Mouse (Mus musculus) ES-E14 (cell line): ENCODE data around the gene Srl. TPM values are rescaled to one million over a fixed set of nuclear protein-coding genes. Genes with fewer than 3 reads are reported as not detected.

Source experiments
- DNase-seq: peaks from one replicate; pipeline ENCODE4 v3.0.0-alpha.2; 2013; ENCODE audit warnings: low read depth, low spot score
- H3K27ac ChIP-seq: 2 replicates; pipeline ENCODE4 v1.5.1; 2012; ENCODE audit warnings: low read depth, mild to moderate bottlenecking, low read length, moderate library complexity, mixed read lengths; ENCODE audit not compliant: poor library complexity, insufficient read depth, severe bottlenecking
- H3K36me3 ChIP-seq: 2 replicates; pipeline ENCODE4 v1.6.1; 2012; ENCODE audit warnings: mild to moderate bottlenecking, low read length, moderate library complexity, mixed read lengths; ENCODE audit not compliant: control insufficient read depth, poor library complexity, insufficient read depth, severe bottlenecking
- H3K4me1 ChIP-seq, 2 experiments: fragments of 150-350 bp in 1 of 2; sonication (generic) in 1 of 2; 2 replicates each; pipeline ENCODE4 v1.6.1; 2012; ENCODE audit warnings: low read length in 2 of 2, mild to moderate bottlenecking in 1 of 2, mixed read lengths in 1 of 2; ENCODE audit not compliant: control insufficient read depth in 2 of 2, insufficient read depth in 2 of 2, poor library complexity in 1 of 2
- H3K4me3 ChIP-seq, 2 experiments: fragments of 150-350 bp in 1 of 2; sonication (generic) in 1 of 2; 2 replicates each; pipeline ENCODE4 v1.5.1; 2012; ENCODE audit warnings: low read length in 2 of 2, low read depth in 1 of 2, mild to moderate bottlenecking in 1 of 2, mixed read lengths in 1 of 2; ENCODE audit not compliant: insufficient read depth in 1 of 2, poor library complexity in 1 of 2, severe bottlenecking in 1 of 2
- H3K9ac ChIP-seq: 2 replicates; pipeline ENCODE4 v1.6.1; 2012; ENCODE audit warnings: low read depth, mild to moderate bottlenecking, low read length, mixed read lengths; ENCODE audit not compliant: poor library complexity, insufficient read depth, severe bottlenecking
- H3K9me3 ChIP-seq: fragments of 150-350 bp; sonication (generic); 2 replicates; pipeline ENCODE4 v1.6.1; 2012; ENCODE audit warnings: low read depth, mild to moderate bottlenecking, low read length; ENCODE audit not compliant: control insufficient read depth, insufficient read depth
- CHD2 ChIP-seq: IDR thresholded peaks from 2 replicates; pipeline ENCODE4 v1.6.1; 2014; ENCODE audit warnings: mild to moderate bottlenecking, low read depth, low read length, inconsistent platforms
- HCFC1 ChIP-seq: IDR thresholded peaks from 2 replicates; pipeline ENCODE4 v1.6.1; 2012; ENCODE audit warnings: low read length, inconsistent platforms, borderline replicate concordance; ENCODE audit not compliant: insufficient read depth
- MAFK ChIP-seq: IDR thresholded peaks from 2 replicates; pipeline ENCODE4 v1.6.1; 2014; ENCODE audit warnings: mild to moderate bottlenecking, low read depth, low read length, inconsistent platforms; ENCODE audit not compliant: insufficient read depth
- ZC3H11A ChIP-seq: IDR thresholded peaks from 2 replicates; pipeline ENCODE4 v1.6.1; 2012; ENCODE audit warnings: low read depth, mild to moderate bottlenecking, inconsistent platforms, low read length, borderline replicate concordance
- ZNF384 ChIP-seq: IDR thresholded peaks from 2 replicates; pipeline ENCODE4 v1.6.1; 2012; ENCODE audit warnings: low read depth, low read length, inconsistent platforms
- in situ Hi-C, 2 experiments: fragments of 600-800 bp; cut with MboI; formaldehyde crosslinking; loops; one replicate each; pipeline ENCODE4 v1.15.1; 2025; ENCODE audit warnings: low sequenced_read_pairs in 2 of 2, inconsistent platforms in 1 of 2; ENCODE audit not compliant: unreplicated experiment in 2 of 2
- total RNA-seq: library from RNA; depleted of rRNA; stranded (reverse); fragments of 300-350 nt; gene quantifications from 2 replicates; pipeline ENCODE4 v1.2.3, GENCODE M21; 2012

The Srl gene
- total RNA-seq, 1 experiment: 28.0 TPM

DNA sequence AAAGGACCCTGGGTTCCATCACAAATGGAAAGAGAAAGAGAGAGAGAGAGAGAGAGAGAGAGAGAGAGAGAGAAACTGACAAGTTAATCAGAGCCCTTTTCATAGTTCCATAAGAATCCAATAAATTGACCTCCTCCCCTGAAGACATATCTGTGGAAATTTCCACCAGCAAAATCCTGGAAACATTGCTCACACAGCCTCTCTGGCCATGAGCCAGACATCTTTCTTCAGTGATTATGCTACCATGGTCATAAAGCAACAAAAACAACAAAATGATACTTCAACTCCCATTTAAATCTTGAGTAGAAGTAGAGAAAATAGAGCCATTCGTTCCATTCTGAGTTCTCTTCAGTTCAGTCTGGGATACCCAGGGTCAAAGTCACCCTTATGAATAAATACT lies 97.2 kb downstream of the Srl start:
- peaks cover 0 to 3% of the 10 kb centered on the region in 2 experiments; a peak in 2 of 4 replicates for H3K4me1 ChIP-seq
- in situ Hi-C loops: no loop called here

DNA sequence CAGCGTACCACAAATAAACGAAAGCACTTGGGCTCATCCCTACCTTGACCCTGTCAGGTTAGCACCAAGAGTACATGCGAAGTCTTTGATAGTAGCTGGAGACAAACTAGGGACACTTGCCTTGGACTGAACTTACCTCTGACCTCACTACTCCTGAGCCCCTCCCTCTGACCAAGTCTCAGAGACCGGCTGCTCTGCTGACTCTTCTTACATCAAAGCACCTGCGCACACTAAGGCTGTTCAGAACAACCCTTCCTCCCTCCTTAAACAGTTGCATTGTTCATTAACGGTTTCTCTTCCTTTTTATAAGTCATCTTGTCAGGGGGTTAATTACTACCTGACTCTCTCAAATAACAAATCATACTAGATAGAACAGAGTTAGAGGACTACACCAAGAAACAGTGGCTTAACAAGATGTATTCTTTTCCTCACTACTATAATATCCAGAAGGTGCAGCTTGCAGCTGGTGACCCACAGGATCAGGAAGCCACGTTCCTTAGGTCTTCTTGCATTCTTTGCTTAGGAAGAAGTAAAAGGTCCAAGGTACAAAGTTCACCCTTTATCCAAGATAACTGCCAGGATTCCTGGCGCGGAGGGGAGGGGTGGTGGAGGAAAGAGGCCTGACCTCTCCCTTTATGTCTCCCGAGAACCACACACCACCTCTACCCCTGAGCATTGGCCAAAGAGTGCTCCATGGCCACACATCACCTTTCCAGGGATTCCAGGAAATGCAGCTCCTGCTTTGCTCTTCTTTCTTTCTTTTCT lies 102.1 kb downstream of the Srl start:
- H3K9ac ChIP-seq: no peak overlapping the region
- no peaks in the 10 kb centered on the region for H3K9me3 ChIP-seq
- DNase-seq: no peak
- H3K36me3 ChIP-seq: no peaks in the 10 kb centered on the region
- H3K27ac ChIP-seq: no peak overlapping the region
- TF ChIP-seq HCFC1: no peak
- TF ChIP-seq MAFK: no peak
- TF ChIP-seq ZNF384: no peak
- TF ChIP-seq CHD2: no peak
- TF ChIP-seq ZC3H11A: no peak
- H3K4me1 ChIP-seq: no peaks in the 10 kb centered on the region
- H3K4me3 ChIP-seq: no peak overlapping the region
- in situ Hi-C loops: no loop called here

More for the DNA sequence above, 97.2 kb downstream of the Srl start:
- H3K9me3 ChIP-seq: no peaks in the 10 kb centered on the region
- H3K9ac ChIP-seq: no peak overlapping the region
- no peak for TF ChIP-seq ZC3H11A
- TF ChIP-seq CHD2: no peak
- TF ChIP-seq ZNF384: no peak
- TF ChIP-seq MAFK: no peak
- no peak overlapping the region for H3K4me3 ChIP-seq
- DNase-seq: no peak
- no peak overlapping the region for H3K27ac ChIP-seq
- H3K36me3 ChIP-seq: no peaks in the 10 kb centered on the region

GRCm38 (mm10) chr16:4436738-4437137 lies 104.9 kb downstream of the Srl start:
- in situ Hi-C loops: no loop called here
- Histone ChIP-seq H3K4me3 (no peak overlapping the region), H3K36me3 (no peaks in the 10 kb centered on the region), H3K9ac (no peak overlapping the region), H3K9me3 (no peaks in the 10 kb centered on the region), H3K27ac (no peak overlapping the region), H3K4me1 (no peaks in the 10 kb centered on the region)
- TF ChIP-seq HCFC1: no peak
- TF ChIP-seq CHD2: no peak
- no peak for TF ChIP-seq ZNF384
- no peak for TF ChIP-seq ZC3H11A
- TF ChIP-seq MAFK: no peak
- DNase-seq: no peak

DNA sequence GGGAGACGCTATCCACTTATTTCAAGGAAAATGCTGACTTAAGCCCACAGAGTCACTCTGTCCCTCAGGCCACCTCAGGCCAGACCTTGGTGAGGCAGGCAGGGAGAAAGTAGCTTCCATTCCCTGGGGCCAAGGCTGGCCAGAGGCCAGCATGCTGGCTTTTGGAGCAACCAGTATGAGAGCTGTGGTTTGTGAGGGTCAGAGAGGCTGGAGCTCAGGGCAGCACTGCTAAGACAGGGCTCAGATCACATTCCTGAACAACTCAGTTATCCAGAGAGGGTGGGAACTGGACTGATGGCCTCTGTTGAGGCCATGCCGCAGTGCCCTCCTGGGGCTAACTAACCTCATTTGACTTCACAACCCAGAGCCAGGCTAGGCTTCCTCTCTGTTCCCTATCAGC lies 106.2 kb downstream of the Srl start:
- Histone ChIP-seq H3K4me3 (no peak overlapping the region), H3K36me3 (no peaks in the 10 kb centered on the region), H3K9ac (no peak overlapping the region), H3K4me1 (no peaks in the 10 kb centered on the region), H3K9me3 (no peaks in the 10 kb centered on the region), H3K27ac (no peak overlapping the region)
- TF ChIP-seq MAFK: no peak
- no peak for TF ChIP-seq HCFC1
- TF ChIP-seq CHD2: no peak
- DNase-seq: no peak
- in situ Hi-C loops: no loop called here

DNA sequence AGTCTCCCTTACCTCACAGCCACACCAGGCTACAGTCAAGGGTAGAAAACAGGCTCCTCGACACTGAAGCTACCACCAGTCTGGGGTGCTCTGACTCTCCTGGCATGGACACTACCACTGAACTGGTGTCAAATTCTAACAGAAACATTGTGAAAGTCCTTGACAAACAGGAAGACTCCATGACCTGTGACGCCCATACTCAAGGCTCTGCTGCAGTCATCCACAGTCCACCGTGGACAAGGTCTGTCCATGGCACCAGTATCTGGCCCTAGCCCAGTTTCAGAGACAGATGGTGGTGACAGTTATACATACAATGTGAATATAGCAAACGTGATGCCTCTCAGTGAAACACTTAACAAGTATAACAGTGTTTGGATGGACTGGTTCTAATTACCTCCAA lies 109.8 kb downstream of the Srl start:
- Histone ChIP-seq H3K9ac (no peak overlapping the region), H3K27ac (no peak overlapping the region), H3K4me3 (no peak overlapping the region), H3K36me3 (no peaks in the 10 kb centered on the region), H3K4me1 (no peaks in the 10 kb centered on the region), H3K9me3 (no peaks in the 10 kb centered on the region)
- TF ChIP-seq CHD2 (no peak), ZC3H11A (no peak), MAFK (no peak), HCFC1 (no peak), ZNF384 (no peak)
- DNase-seq: no peak
- in situ Hi-C loops: no loop called here
